Mouse (Mus musculus): ENCODE measurements around the gene Ttc5. TPM values are rescaled to one million over a fixed set of nuclear protein-coding genes. Genes with fewer than 3 reads are reported as not detected.
"Not testable (repeated sequence)": the region's sequence is repeated elsewhere in the genome, so short reads cannot be mapped to it uniquely, and the experiment has no call there.

The Ttc5 gene
- total and polyA plus RNA-seq, 2 experiments = 8.2 to 12.5 TPM

GRCm38 (mm10) chr14:50823240-50823639 is 37.9 kb upstream of the Ttc5 start:
- Histone ChIP-seq H3K4me1 (ENCODE audit: control insufficient read depth, insufficient read depth, low read length) (no peaks in the 10 kb centered on the region), H3K27me3 (ENCODE audit: control insufficient read depth, insufficient read depth, low read length) (no peaks in the 10 kb centered on the region), H3K79me2 (ENCODE audit: control insufficient read depth, insufficient read depth, low read length) (no peaks in the 10 kb centered on the region), H3K4me3 (ENCODE audit: insufficient read depth, low read depth, low read length) (no peak overlapping the region), H3K36me3 (ENCODE audit: control insufficient read depth, insufficient read depth, low read length) (peaks cover 54% of the 10 kb centered on the region), H3K27ac (replicated peaks; ENCODE audit: insufficient read depth, low read depth, low read length) (no peak overlapping the region), H3K9ac (ENCODE audit: low read depth, low read length) (no peak overlapping the region)
- 85% methylated on average over 2 of the region's 2 CpGs for WGBS
- TF ChIP-seq POLR2A (IDR thresholded peaks at IDR 0.05; ENCODE audit: extremely low read depth, insufficient read depth, low read length) (no peak), CTCF (IDR thresholded peaks at IDR 0.05; ENCODE audit: low read depth, low read length) (no peak)
- no peak for DNase-seq (ENCODE audit: extremely low read depth, low read depth, low spot score)

- TF ChIP-seq CTCF (IDR thresholded peaks at IDR 0.05; ENCODE audit: low read depth, low read length) (no peak), POLR2A (IDR thresholded peaks at IDR 0.05; ENCODE audit: extremely low read depth, insufficient read depth, low read length) (no peak)
- Histone ChIP-seq H3K4me3 (ENCODE audit: insufficient read depth, low read depth, low read length) (no peak overlapping the region), H3K9ac (ENCODE audit: low read depth, low read length) (no peak overlapping the region), H3K27ac (replicated peaks; ENCODE audit: insufficient read depth, low read depth, low read length) (no peak overlapping the region), H3K79me2 (ENCODE audit: control insufficient read depth, insufficient read depth, low read length) (no peaks in the 10 kb centered on the region), H3K4me1 (ENCODE audit: control insufficient read depth, insufficient read depth, low read length) (no peaks in the 10 kb centered on the region), H3K36me3 (ENCODE audit: control insufficient read depth, insufficient read depth, low read length) (peaks cover 29% of the 10 kb centered on the region), H3K27me3 (ENCODE audit: control insufficient read depth, insufficient read depth, low read length) (no peaks in the 10 kb centered on the region)
- 90% methylated on average over 2 of the region's 2 CpGs for WGBS
- DNase-seq (ENCODE audit: extremely low read depth, low read depth, low spot score) = no peak
Measured at GRCm38 (mm10) chr14:50813060-50813459, 27.7 kb upstream of the Ttc5 start.

DNA sequence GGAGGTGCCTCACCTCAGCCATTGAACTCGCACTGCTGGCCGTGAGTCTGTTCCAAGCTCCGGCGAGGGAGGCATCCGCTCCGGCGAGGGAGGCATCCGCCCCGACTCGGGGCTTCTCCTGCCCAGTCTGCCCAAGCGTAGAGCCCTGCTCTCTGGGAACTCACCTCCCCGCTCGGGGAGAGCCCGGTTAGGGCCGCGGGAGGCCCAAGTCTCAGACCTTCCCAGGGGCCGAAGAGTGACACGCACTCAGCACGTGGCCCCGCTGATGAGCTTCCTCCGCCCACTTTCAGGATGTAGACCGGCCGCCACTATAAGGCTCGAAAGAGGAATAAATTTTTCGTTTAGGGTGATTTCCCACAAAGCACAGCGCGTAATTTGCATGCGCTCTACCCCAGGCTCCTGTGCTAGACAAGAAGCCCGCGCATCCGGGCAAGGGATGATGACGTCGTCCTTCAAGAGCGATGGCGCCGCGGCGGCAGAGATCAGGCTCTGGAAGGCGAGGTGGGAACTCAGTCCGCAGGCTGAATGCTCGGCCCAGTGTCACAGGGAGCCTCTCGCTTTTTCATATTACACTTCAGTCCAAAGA is 22.3 kb upstream of the Ttc5 start, which contains the start of the genes Ccnb1ip1 and Parp2:
TSS of gene Ccnb1ip1 (minus strand) at position 246 of the 586 bp plus-strand sequence.
TSS of gene Parp2 (plus strand) at position 355 of the 586 bp plus-strand sequence.
- Histone ChIP-seq H3K4me3 (ENCODE audit: insufficient read depth, low read depth, low read length) (peak within 1 kb of the TSS; percentile 72), H3K79me2 (ENCODE audit: control insufficient read depth, insufficient read depth, low read length) (no peaks in the 10 kb centered on the region), H3K4me1 (ENCODE audit: control insufficient read depth, insufficient read depth, low read length) (no peaks in the 10 kb centered on the region), H3K27ac (replicated peaks; ENCODE audit: insufficient read depth, low read depth, low read length) (peak within 1 kb of the TSS; percentile 42), H3K36me3 (ENCODE audit: control insufficient read depth, insufficient read depth, low read length) (0 out of 2 replicates have a peak, but pooled peaks cover 2% of the 10 kb centered on the region), H3K27me3 (ENCODE audit: control insufficient read depth, insufficient read depth, low read length) (no peaks in the 10 kb centered on the region), H3K9ac (ENCODE audit: low read depth, low read length) (peak within 1 kb of the TSS; percentile 75)
- under 1% methylated on average over 42 of the region's 42 CpGs for WGBS
- peak; percentile 92 for DNase-seq (ENCODE audit: extremely low read depth, low read depth, low spot score)
- TF ChIP-seq POLR2A (IDR thresholded peaks at IDR 0.05; ENCODE audit: extremely low read depth, insufficient read depth, low read length) (peak; percentile 29; the same call in 1 of the 2 replicates), CTCF (IDR thresholded peaks at IDR 0.05; ENCODE audit: low read depth, low read length) (no peak)

GRCm38 (mm10) chr14:50806469-50806868 is 21.1 kb upstream of the Ttc5 start:
- not testable (repeated sequence) for H3K36me3 ChIP-seq (ENCODE audit: control insufficient read depth, insufficient read depth, low read length); H3K27ac ChIP-seq (replicated peaks; ENCODE audit: insufficient read depth, low read depth, low read length); H3K79me2 ChIP-seq (ENCODE audit: control insufficient read depth, insufficient read depth, low read length); H3K9ac ChIP-seq (ENCODE audit: low read depth, low read length); H3K27me3 ChIP-seq (ENCODE audit: control insufficient read depth, insufficient read depth, low read length); DNase-seq (ENCODE audit: extremely low read depth, low read depth, low spot score); H3K4me3 ChIP-seq (ENCODE audit: insufficient read depth, low read depth, low read length); H3K4me1 ChIP-seq (ENCODE audit: control insufficient read depth, insufficient read depth, low read length)
- 90% methylated on average over 5 of the region's 5 CpGs for WGBS

- 46% methylated on average over 13 of the region's 13 CpGs for WGBS
- no peak for DNase-seq (ENCODE audit: extremely low read depth, low read depth, low spot score)
- Histone ChIP-seq H3K9ac (ENCODE audit: low read depth, low read length) (no peak overlapping the region), H3K4me3 (ENCODE audit: insufficient read depth, low read depth, low read length) (no peak overlapping the region), H3K27me3 (ENCODE audit: control insufficient read depth, insufficient read depth, low read length) (no peaks in the 10 kb centered on the region), H3K27ac (replicated peaks; ENCODE audit: insufficient read depth, low read depth, low read length) (no peak overlapping the region), H3K4me1 (ENCODE audit: control insufficient read depth, insufficient read depth, low read length) (no peaks in the 10 kb centered on the region), H3K79me2 (ENCODE audit: control insufficient read depth, insufficient read depth, low read length) (no peaks in the 10 kb centered on the region), H3K36me3 (ENCODE audit: control insufficient read depth, insufficient read depth, low read length) (no peaks in the 10 kb centered on the region)
- TF ChIP-seq POLR2A (IDR thresholded peaks at IDR 0.05; ENCODE audit: extremely low read depth, insufficient read depth, low read length) = no peak
- TF ChIP-seq CTCF (IDR thresholded peaks at IDR 0.05; ENCODE audit: low read depth, low read length) = no peak
Measured at GRCm38 (mm10) chr14:50804683-50805082, 19.4 kb upstream of the Ttc5 start.

GRCm38 (mm10) chr14:50802843-50803562 is 17.7 kb upstream of the Ttc5 start:
- no peaks in the 10 kb centered on the region for H3K79me2 ChIP-seq (ENCODE audit: control insufficient read depth, insufficient read depth, low read length)
- DNase-seq (ENCODE audit: extremely low read depth, low read depth, low spot score) = no peak
- H3K27me3 ChIP-seq (ENCODE audit: control insufficient read depth, insufficient read depth, low read length) = no peaks in the 10 kb centered on the region
- H3K9ac ChIP-seq (ENCODE audit: low read depth, low read length) = no peak overlapping the region
- no peak for TF ChIP-seq POLR2A (IDR thresholded peaks at IDR 0.05; ENCODE audit: extremely low read depth, insufficient read depth, low read length)
- TF ChIP-seq CTCF (IDR thresholded peaks at IDR 0.05; ENCODE audit: low read depth, low read length) = no peak
- no peak overlapping the region for H3K27ac ChIP-seq (replicated peaks; ENCODE audit: insufficient read depth, low read depth, low read length)
- H3K4me1 ChIP-seq (ENCODE audit: control insufficient read depth, insufficient read depth, low read length) = no peaks in the 10 kb centered on the region
- no peaks in the 10 kb centered on the region for H3K36me3 ChIP-seq (ENCODE audit: control insufficient read depth, insufficient read depth, low read length)
- no peak overlapping the region for H3K4me3 ChIP-seq (ENCODE audit: insufficient read depth, low read depth, low read length)
- WGBS = 69% methylated on average over 4 of the region's 4 CpGs

Measured in liver, adult 2 months (tissue).